Mouse (Mus musculus): ENCODE measurements around the gene 1300017J02Rik.

- no peak for TF ChIP-seq EP300 (IDR thresholded peaks at IDR 0.05; ENCODE audit: insufficient read depth, low read depth, low read length)
- no peak for TF ChIP-seq CTCF (IDR thresholded peaks at IDR 0.05)
Measured at GRCm38 (mm10) chr9:103239471-103239870, 65.4 kb downstream of the 1300017J02Rik start.
